8 mouse cellular contexts compared by ENCODE assay signal in the genomic region with DNA sequence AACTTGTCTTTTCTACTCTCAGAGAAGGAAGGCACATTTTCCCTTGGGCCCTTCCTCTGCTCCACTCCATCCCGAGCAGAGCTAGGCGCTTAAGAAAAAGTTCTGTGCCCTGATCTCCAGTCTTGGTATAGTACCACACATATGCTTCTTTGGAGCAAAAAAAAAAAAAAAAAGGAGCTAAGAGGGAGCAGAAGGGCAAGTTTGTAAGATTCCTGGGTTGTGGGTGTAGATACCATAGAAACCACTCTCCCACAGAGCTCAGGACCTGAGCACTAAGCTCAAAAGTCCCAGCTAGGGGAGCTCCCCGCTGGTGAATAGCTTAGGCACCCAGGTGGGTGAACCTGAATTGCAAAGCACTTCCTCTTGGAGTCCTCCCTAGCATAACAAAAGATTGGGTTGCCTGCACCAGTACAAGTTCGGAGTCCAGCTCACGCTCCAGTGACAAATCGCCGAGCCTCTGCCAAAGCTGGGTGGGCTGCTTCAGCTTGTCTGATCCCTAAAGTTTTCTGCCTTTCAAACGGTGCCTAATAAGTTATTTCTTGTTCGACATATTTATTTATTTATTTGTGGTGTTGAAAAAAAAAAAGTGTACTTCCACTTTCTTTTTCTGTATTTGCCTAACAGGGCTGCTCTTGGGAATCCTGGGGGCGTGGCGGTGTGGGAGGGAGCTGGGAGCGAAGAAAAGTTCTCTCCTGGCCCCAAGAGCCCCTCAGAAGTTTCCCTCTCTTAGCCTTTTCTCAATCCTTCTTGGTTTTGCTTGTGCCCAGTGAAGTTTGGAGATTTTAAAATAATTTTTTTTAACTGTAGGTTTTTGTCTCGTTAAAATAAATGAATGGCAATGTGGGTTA. TPM values are rescaled to one million over a fixed set of nuclear protein-coding genes. Genes with fewer than 3 reads are reported as not detected.
DNase-seq lines count a peak whose midpoint lies in the region; ATAC-seq lines count a peak whose summit lies in the region.

No protein-coding gene starts in this region.

- peak overlapping the region; percentile 48 for H3K4me3 ChIP-seq in heart, embryonic 11.5 days (ENCODE audit: low read depth, low read length)
- H3K4me3 ChIP-seq in hindbrain, embryonic 15.5 days, result peak overlapping the region; percentile 66
- H3K4me3 ChIP-seq in liver, embryonic 16.5 days (ENCODE audit: low read depth, low read length), result peak overlapping the region; percentile 22

- no peak for ATAC-seq in heart, embryonic 11.5 days (replicated peaks; ENCODE audit: insufficient number of reproducible peaks, low FRiP score, low TSS enrichment)
- no peak for ATAC-seq in hindbrain, embryonic 15.5 days (ENCODE audit: low FRiP score, low read depth)
- ATAC-seq in liver, embryonic 16.5 days (ENCODE audit: low read depth), result no peak

- peaks cover 36% of the 10 kb centered on the region for H3K27me3 ChIP-seq in heart, embryonic 11.5 days (ENCODE audit: control insufficient read depth, insufficient read depth, low read length)
- H3K27me3 ChIP-seq in hindbrain, embryonic 15.5 days, result peaks cover 19% of the 10 kb centered on the region; the same call in 1 of the 2 replicates
- H3K27me3 ChIP-seq in liver, embryonic 16.5 days (ENCODE audit: control insufficient read depth, insufficient read depth, low read depth, low read length), result peaks cover 31% of the 10 kb centered on the region

- H3K9ac ChIP-seq in heart, embryonic 11.5 days (ENCODE audit: low read depth, low read length), result no peak overlapping the region
- peak overlapping the region; percentile 66 for H3K9ac ChIP-seq in hindbrain, embryonic 15.5 days
- no peak overlapping the region for H3K9ac ChIP-seq in liver, embryonic 16.5 days (ENCODE audit: low read depth, low read length)

- H3K4me2 ChIP-seq in heart, embryonic 11.5 days, result peak overlapping the region; percentile 91
- H3K4me2 ChIP-seq in hindbrain, embryonic 15.5 days, result peak overlapping the region; percentile 95
- peak overlapping the region; percentile 38 for H3K4me2 ChIP-seq in liver, embryonic 16.5 days (ENCODE audit: low read depth, low read length)

- no peak overlapping the region for H3K27ac ChIP-seq in heart, embryonic 11.5 days (ENCODE audit: low read depth, low read length)
- no peak overlapping the region for H3K27ac ChIP-seq in hindbrain, embryonic 15.5 days (replicated peaks)
- no peak overlapping the region for H3K27ac ChIP-seq in liver, embryonic 16.5 days (ENCODE audit: low read length)

- no peak for DNase-seq in heart, adult 8-10 months (ENCODE audit: low spot score)
- DNase-seq in embryo, embryonic 11 days, result peak; percentile 28
- no peak for DNase-seq in thymus, postnatal 36 days
- no peak for DNase-seq in spleen, adult 12 weeks (ENCODE audit: low spot score)
- DNase-seq in T-cell, adult 2 months (ENCODE audit: low spot score), result no peak

- no peaks in the 10 kb centered on the region for H3K9me3 ChIP-seq in heart, embryonic 11.5 days (replicated peaks; ENCODE audit: control insufficient read depth, low read length)
- no peaks in the 10 kb centered on the region for H3K9me3 ChIP-seq in hindbrain, embryonic 15.5 days
- H3K9me3 ChIP-seq in liver, embryonic 16.5 days (replicated peaks; ENCODE audit: control insufficient read depth, low read length), result no peaks in the 10 kb centered on the region

- H3K4me1 ChIP-seq in heart, embryonic 11.5 days (ENCODE audit: control insufficient read depth, insufficient read depth, low read length), result peaks cover 7% of the 10 kb centered on the region
- H3K4me1 ChIP-seq in hindbrain, embryonic 15.5 days (replicated peaks), result peaks cover 39% of the 10 kb centered on the region
- H3K4me1 ChIP-seq in liver, embryonic 16.5 days (ENCODE audit: control insufficient read depth, low read depth, low read length), result no peaks in the 10 kb centered on the region

- 3% methylated on average over 13 of the region's 13 CpGs for WGBS in heart, embryonic 11.5 days (ENCODE audit: insufficient replicate concordance)
- 4% methylated on average over 13 of the region's 13 CpGs for WGBS in hindbrain, embryonic 15.5 days
- WGBS in liver, embryonic 16.5 days (ENCODE audit: insufficient replicate concordance), result 8% methylated on average over 13 of the region's 13 CpGs

- H3K36me3 ChIP-seq in heart, embryonic 11.5 days (ENCODE audit: control insufficient read depth, insufficient read depth, low read length), result no peaks in the 10 kb centered on the region
- H3K36me3 ChIP-seq in hindbrain, embryonic 15.5 days, result no peaks in the 10 kb centered on the region
- H3K36me3 ChIP-seq in liver, embryonic 16.5 days (ENCODE audit: control insufficient read depth, insufficient read depth), result no peaks in the 10 kb centered on the region

RNA-seq across cellular contexts. Expression of gene Sstr1, which starts 2.9 kb away (rescaled TPM):
- polyA plus RNA-seq in heart, embryonic 11.5 days (2014; fragmentation: Nextera tagmentation; extraction: Ambion mirVana), result 0.13 TPM in 1 of 2 replicates, not detected in the other
- total RNA-seq in heart, adult 8-10 months (2022), result under 1 TPM in 2 of 4 experiments, not detected in 2; 0.14 to 0.16 TPM
- 18.7 and 20.4 TPM in 2 replicates for polyA plus RNA-seq in hindbrain, embryonic 15.5 days (2015; fragmentation: Nextera tagmentation; extraction: Ambion mirVana)
- polyA plus RNA-seq in liver, embryonic 16.5 days (2015; fragmentation: Nextera tagmentation; extraction: Ambion mirVana), result not detected in 2 replicates

RNA-seq across cellular contexts. Expression of gene Clec14a, which starts 54.6 kb away (rescaled TPM):
- polyA plus RNA-seq in heart, embryonic 11.5 days (2014; fragmentation: Nextera tagmentation; extraction: Ambion mirVana), result 11.0 and 12.8 TPM in 2 replicates
- total RNA-seq in heart, adult 8-10 months (2022), result 10 to 100 TPM; 12.6 to 15.8 (median 13.7) TPM
- 6.9 and 7.4 TPM in 2 replicates for polyA plus RNA-seq in hindbrain, embryonic 15.5 days (2015; fragmentation: Nextera tagmentation; extraction: Ambion mirVana)
- 6.6 and 6.7 TPM in 2 replicates for polyA plus RNA-seq in liver, embryonic 16.5 days (2015; fragmentation: Nextera tagmentation; extraction: Ambion mirVana)

Comparison
In these comparisons a context has a peak if more than half of its experiments do, and no peak if none do; other contexts are left out.
1. H3K4me2 ChIP-seq: peak in every context shown above with its lines; median percentile 95 in hindbrain, embryonic 15.5 days; 91 in heart, embryonic 11.5 days; 38 in liver, embryonic 16.5 days.
2. RNA of gene Sstr1, which starts 2.9 kb away (polyA plus RNA-seq): 18.7 to 20.4 TPM in hindbrain, embryonic 15.5 days; 0.13 TPM in heart, embryonic 11.5 days and not detected in liver, embryonic 16.5 days; every median in the first group is over 10 times any median in the second.
3. Peak in every context shown above with its lines, with median percentiles within 50 percentile points of each other: H3K4me3 ChIP-seq.